Mouse (Mus musculus) kidney, adult 2 months (tissue): Measurements from ENCODE around the gene Clec3b.

Source experiments
- CTCF ChIP-seq: fragments of 200-500 bp; conservative IDR thresholded peaks from 2 replicates; pipeline ENCODE4 v1.5.1; 2011; ENCODE audit warnings: low read depth, mild to moderate bottlenecking, control low read depth, low read length, moderate library complexity, mixed read lengths; ENCODE audit not compliant: insufficient read depth, insufficient read length
- POLR2A ChIP-seq: fragments of 200-500 bp; IDR thresholded peaks from one replicate; pipeline ENCODE4 v1.6.1; 2011; ENCODE audit warnings: low read depth, low read length, control low read depth

- TF ChIP-seq CTCF, result no peak
- TF ChIP-seq POLR2A, result no peak
Measured at GRCm38 (mm10) chr9:123186151-123186550, 35.4 kb downstream of the Clec3b start.
